Mouse (Mus musculus) granulocyte monocyte progenitor cell, adult 5-6 weeks (primary cell): ENCODE results near the gene Slc13a5. TPM values are rescaled to one million over a fixed set of nuclear protein-coding genes. Genes with fewer than 3 reads are reported as not detected.
A peak's percentile ranks its signal among the peaks of the same experiment; 100 is the strongest.

Experiments
- ATAC-seq: replicated peaks from 2 replicates; pipeline ENCODE4 v1.8.0; 2016; ENCODE audit warnings: mild to moderate bottlenecking, moderate TSS enrichment, inconsistent platforms; ENCODE audit not compliant: poor library complexity, severe bottlenecking
- total RNA-seq, 2 experiments: library from RNA; stranded (forward) in 1 of 2; stranded (reverse) in 1 of 2; fragments of 200-712, 200-1000 nt in 1 of 2; fragments of >200 nt in 1 of 2; fragmentation: Nextera tagmentation in 1 of 2; gene quantifications; 2 replicates each; pipeline ENCODE4 v1.2.3; 2014 to 2017

Gene Slc13a5
- total RNA-seq, 2 experiments from 2014 or later = not detected

- peak; percentile 87 for ATAC-seq
Observed at GRCm38 (mm10) chr11:72207204-72207833, 59.7 kb downstream of the Slc13a5 start, which contains the start of the genes 4933427D14Rik and Txndc17. Gene 4933427D14Rik (minus strand): TSS chr11:72207459. Gene Txndc17 (plus strand): TSS chr11:72207547.

GRCm38 (mm10) chr11:72206341-72207203 is 60.5 kb downstream of the Slc13a5 start, which contains the start of gene Gm43951:
Gene Gm43951 (minus strand): TSS chr11:72206840.
- peak; percentile 28 for ATAC-seq

- ATAC-seq = no peak
Observed at GRCm38 (mm10) chr11:72205256-72205655, 61.8 kb downstream of the Slc13a5 start.

DNA sequence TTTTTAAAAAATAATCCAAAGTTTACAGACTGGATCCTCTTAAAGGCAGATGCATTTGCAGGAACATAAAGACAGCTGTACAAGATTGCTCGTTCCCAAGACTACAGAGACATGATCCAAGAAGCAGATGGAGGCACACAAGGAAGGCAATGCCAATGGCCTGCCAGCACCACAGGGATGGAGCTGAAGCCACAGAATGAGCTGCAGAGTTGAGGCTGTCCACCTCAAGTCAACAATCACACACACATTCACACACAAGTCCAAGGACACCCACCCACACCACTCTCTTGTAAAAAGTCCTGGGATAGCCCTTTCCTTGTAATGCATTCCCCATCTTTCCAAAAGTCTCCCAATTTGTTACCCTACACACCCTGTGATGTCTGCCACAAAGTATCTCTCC is 63.6 kb downstream of the Slc13a5 start:
- no peak for ATAC-seq

GRCm38 (mm10) chr11:72196506-72196905 is 70.5 kb downstream of the Slc13a5 start:
- no peak for ATAC-seq

- no peak for ATAC-seq
Observed at GRCm38 (mm10) chr11:72194259-72194658, 72.8 kb downstream of the Slc13a5 start.

Other genes starting within 250 kb of the Slc13a5 start
- gene Aipl1, start 229.7 kb downstream of the Slc13a5 start, total RNA-seq (2014; fragmentation: Nextera tagmentation) = not detected in 2 replicates
- 0.41 and 1.1 TPM in 2 replicates for gene Aipl1, start 229.7 kb downstream of the Slc13a5 start, total RNA-seq (2017)
- 7.5 and 14.4 TPM in 2 replicates for gene Pimreg, start 225.2 kb downstream of the Slc13a5 start, total RNA-seq (2014; fragmentation: Nextera tagmentation)
- gene Pimreg, start 225.2 kb downstream of the Slc13a5 start, total RNA-seq (2017) = 12.4 and 17.0 TPM in 2 replicates
- not detected in 2 replicates for gene Pitpnm3, start 131.4 kb downstream of the Slc13a5 start, total RNA-seq (2014; fragmentation: Nextera tagmentation)
- gene Pitpnm3, start 131.4 kb downstream of the Slc13a5 start, total RNA-seq (2017) = not detected in 2 replicates
- 0.21 TPM in 1 of 2 replicates, not detected in the other for gene Gm43951, start 60.4 kb downstream of the Slc13a5 start, total RNA-seq (2014; fragmentation: Nextera tagmentation)
- 1.0 and 1.1 TPM in 2 replicates for gene Gm43951, start 60.4 kb downstream of the Slc13a5 start, total RNA-seq (2017)
- 10.4 and 12.1 TPM in 2 replicates for gene 4933427D14Rik, start 59.8 kb downstream of the Slc13a5 start, total RNA-seq (2014; fragmentation: Nextera tagmentation)
- gene 4933427D14Rik, start 59.8 kb downstream of the Slc13a5 start, total RNA-seq (2017) = 7.2 and 34.4 TPM in 2 replicates
- gene Txndc17, start 59.7 kb downstream of the Slc13a5 start, total RNA-seq (2014; fragmentation: Nextera tagmentation) = 115 and 151 TPM in 2 replicates
- 36.3 and 66.3 TPM in 2 replicates for gene Txndc17, start 59.7 kb downstream of the Slc13a5 start, total RNA-seq (2017)
- gene Med31, start 51.6 kb downstream of the Slc13a5 start, total RNA-seq (2014; fragmentation: Nextera tagmentation) = 12.2 and 12.4 TPM in 2 replicates
- 12.7 and 20.9 TPM in 2 replicates for gene Med31, start 51.6 kb downstream of the Slc13a5 start, total RNA-seq (2017)
- 3.6 and 8.9 TPM in 2 replicates for gene Xaf1, start 34.4 kb upstream of the Slc13a5 start, total RNA-seq (2014; fragmentation: Nextera tagmentation)
- gene Xaf1, start 34.4 kb upstream of the Slc13a5 start, total RNA-seq (2017) = 2.0 and 11.7 TPM in 2 replicates
- gene Fbxo39, start 47.2 kb upstream of the Slc13a5 start, total RNA-seq (2014; fragmentation: Nextera tagmentation) = not detected in 2 replicates
- not detected in 2 replicates for gene Fbxo39, start 47.2 kb upstream of the Slc13a5 start, total RNA-seq (2017)
- gene Tekt1, start 95.2 kb upstream of the Slc13a5 start, total RNA-seq (2014; fragmentation: Nextera tagmentation) = not detected in 2 replicates
- 0.15 TPM in 1 of 2 replicates, not detected in the other for gene Tekt1, start 95.2 kb upstream of the Slc13a5 start, total RNA-seq (2017)
- gene Smtnl2, start 144.5 kb upstream of the Slc13a5 start, total RNA-seq (2014; fragmentation: Nextera tagmentation) = 0.79 and 1.2 TPM in 2 replicates
- gene Smtnl2, start 144.5 kb upstream of the Slc13a5 start, total RNA-seq (2017) = not detected in 2 replicates
- not detected in 2 replicates for gene Ggt6, start 168.3 kb upstream of the Slc13a5 start, total RNA-seq (2014; fragmentation: Nextera tagmentation)
- gene Ggt6, start 168.3 kb upstream of the Slc13a5 start, total RNA-seq (2017) = not detected in 2 replicates
- gene Mybbp1a, start 174.1 kb upstream of the Slc13a5 start, total RNA-seq (2014; fragmentation: Nextera tagmentation) = 172 and 173 TPM in 2 replicates
- 132 and 239 TPM in 2 replicates for gene Mybbp1a, start 174.1 kb upstream of the Slc13a5 start, total RNA-seq (2017)
- 27.1 and 41.2 TPM in 2 replicates for gene Spns2, start 222.7 kb upstream of the Slc13a5 start, total RNA-seq (2014; fragmentation: Nextera tagmentation)
- gene Spns2, start 222.7 kb upstream of the Slc13a5 start, total RNA-seq (2017) = 5.6 TPM in 2 replicates